Mouse (Mus musculus) forebrain, embryonic 10.5 days (tissue): ENCODE results near the gene Camk2d. TPM values are rescaled to one million over a fixed set of nuclear protein-coding genes. Genes with fewer than 3 reads are reported as not detected.

ENCODE experiments used
- DNase-seq: peaks from one replicate; pipeline ENCODE4 v3.0.0-alpha.2; 2017; ENCODE audit warnings: low spot score; ENCODE audit errors: extremely low spot score
- H3K27ac ChIP-seq: fragments of 300-500 bp; sonication (generic); 2 replicates; pipeline ENCODE4 v1.5.1; 2016; ENCODE audit warnings: mild to moderate bottlenecking
- H3K27me3 ChIP-seq: fragments of 300-500 bp; sonication (generic); 2 replicates; pipeline ENCODE4 v1.6.1; 2016; ENCODE audit warnings: mild to moderate bottlenecking; ENCODE audit not compliant: poor library complexity, severe bottlenecking
- H3K36me3 ChIP-seq: fragments of 300-500 bp; sonication (generic); replicated peaks from 2 replicates; pipeline ENCODE4 v1.6.1; 2016; ENCODE audit warnings: mild to moderate bottlenecking, moderate library complexity
- H3K4me1 ChIP-seq: fragments of 300-500 bp; sonication (generic); 2 replicates; pipeline ENCODE4 v1.6.1; 2016
- H3K4me3 ChIP-seq: fragments of 300-500 bp; sonication (generic); 2 replicates; pipeline ENCODE4 v1.5.1; 2016; ENCODE audit warnings: mild to moderate bottlenecking, moderate library complexity
- H3K9me3 ChIP-seq: fragments of 300-500 bp; sonication (generic); 2 replicates; pipeline ENCODE4 v1.6.1; 2016; ENCODE audit warnings: mild to moderate bottlenecking, moderate library complexity
- WGBS: fragments of 180-500 bp; shearing (Covaris S2); methylation state at CpG from one replicate; pipeline ENCODE4 v1.1.7; 2016; 5-methylcytosine and 5-hydroxymethylcytosine counted together
- polyA plus RNA-seq: library from polyadenylated mRNA; unstranded; fragments of >200 nt; fragmentation: Nextera tagmentation; extraction: Ambion mirVana; gene quantifications from 2 replicates; pipeline ENCODE4 v1.2.1, GENCODE M21; 2016

Gene Camk2d
- polyA plus RNA-seq, 1 experiment from 2014 or later = 10.3 TPM

DNA sequence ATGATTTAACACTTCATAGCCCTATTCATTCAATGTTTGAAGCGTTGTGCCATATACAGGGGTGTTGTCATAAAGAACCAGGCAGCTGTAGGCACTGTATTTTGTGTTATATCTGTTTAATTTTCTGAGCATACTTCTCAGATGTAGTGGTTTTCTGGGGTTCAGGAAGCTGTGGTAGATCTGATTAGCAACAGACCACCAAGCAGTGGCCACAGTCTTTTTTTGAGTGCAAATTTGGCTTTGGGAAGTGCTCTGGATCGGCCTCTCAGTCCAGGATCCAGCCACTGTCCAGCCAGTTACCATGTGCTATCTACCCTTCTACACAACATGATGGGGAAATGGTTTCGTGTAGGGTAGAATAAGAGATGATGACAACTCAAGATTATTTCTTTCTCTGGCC lies 199.8 kb downstream of the Camk2d start:
- Histone ChIP-seq H3K9me3 (no peaks in the 10 kb centered on the region), H3K36me3 (no peaks in the 10 kb centered on the region; the same call in 1 of the 2 replicates), H3K27me3 (no peaks in the 10 kb centered on the region), H3K4me3 (no peak overlapping the region), H3K27ac (no peak overlapping the region), H3K4me1 (no peaks in the 10 kb centered on the region)
- DNase-seq = no peak
- 89% methylated on average over 3 of the region's 3 CpGs for WGBS

DNA sequence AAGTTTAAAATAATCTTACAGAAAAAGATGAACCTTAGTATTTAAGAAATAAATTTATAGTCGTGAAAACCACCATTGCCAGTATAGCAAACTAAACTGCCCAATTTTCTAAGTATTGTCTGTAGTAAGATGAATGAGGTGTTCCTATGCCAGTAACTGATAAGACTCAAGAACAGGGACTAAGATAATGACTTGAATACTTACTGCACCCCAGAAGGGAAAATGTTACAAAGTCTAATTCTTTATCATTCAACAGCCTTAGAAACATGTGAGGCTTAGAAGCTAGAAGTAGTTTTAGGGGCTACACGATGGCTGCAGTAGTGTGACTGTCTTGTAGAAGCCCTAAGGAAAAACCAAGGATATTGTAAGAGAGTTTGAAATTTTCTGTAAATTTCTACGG lies 200.9 kb downstream of the Camk2d start:
- Histone ChIP-seq H3K9me3 (no peaks in the 10 kb centered on the region), H3K4me1 (no peaks in the 10 kb centered on the region), H3K4me3 (no peak overlapping the region), H3K27ac (no peak overlapping the region), H3K27me3 (no peaks in the 10 kb centered on the region), H3K36me3 (no peaks in the 10 kb centered on the region; the same call in 1 of the 2 replicates)
- 88% methylated on average over 3 of the region's 3 CpGs for WGBS
- no peak for DNase-seq

DNA sequence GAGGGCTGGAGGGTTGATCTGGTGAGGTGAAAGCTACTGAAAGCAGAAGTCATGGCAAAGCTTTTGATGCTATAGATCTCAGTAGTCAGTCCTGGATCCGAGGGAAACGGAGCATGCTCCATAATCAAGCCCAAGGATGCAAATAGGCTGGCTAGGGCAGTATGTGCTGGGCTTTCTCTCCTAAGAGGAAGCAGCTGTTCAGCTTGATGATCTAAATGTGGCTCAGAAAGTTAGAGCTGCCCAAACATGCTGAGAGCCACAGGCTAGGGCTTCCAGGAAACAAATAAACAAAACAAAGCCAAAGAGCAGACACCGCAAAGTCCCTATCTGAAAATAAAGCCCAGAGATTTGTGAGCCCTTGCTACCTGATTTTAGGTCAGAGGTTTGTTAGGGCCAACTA lies 201.7 kb downstream of the Camk2d start:
- Histone ChIP-seq H3K4me3 (no peak overlapping the region), H3K27ac (no peak overlapping the region), H3K36me3 (no peaks in the 10 kb centered on the region; the same call in 1 of the 2 replicates), H3K4me1 (no peaks in the 10 kb centered on the region), H3K27me3 (no peaks in the 10 kb centered on the region), H3K9me3 (no peaks in the 10 kb centered on the region)
- 90% methylated on average over 3 of the region's 3 CpGs for WGBS
- no peak for DNase-seq

DNA sequence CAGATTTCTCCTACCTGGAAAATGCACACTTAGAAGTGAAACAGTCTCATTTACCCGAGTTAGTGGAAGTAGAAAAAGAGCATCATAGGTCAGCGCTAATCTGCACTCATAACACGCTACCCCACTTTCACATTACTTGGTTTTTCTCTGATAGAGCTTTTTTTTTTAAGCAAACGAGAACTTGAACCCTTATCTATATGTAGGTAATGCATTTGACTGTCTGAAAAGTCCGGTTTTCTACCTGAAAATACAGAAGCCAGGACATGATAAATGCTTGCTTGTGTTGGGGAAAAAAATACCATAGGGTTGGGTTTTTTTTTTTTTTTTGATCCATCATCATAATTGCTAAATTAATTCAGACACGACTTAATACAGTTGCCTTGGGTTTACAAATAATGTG lies 206.9 kb downstream of the Camk2d start:
- no peaks in the 10 kb centered on the region for H3K27me3 ChIP-seq
- H3K36me3 ChIP-seq = no peaks in the 10 kb centered on the region; the same call in 1 of the 2 replicates
- H3K4me1 ChIP-seq = no peaks in the 10 kb centered on the region
- no peak for DNase-seq
- H3K9me3 ChIP-seq = no peaks in the 10 kb centered on the region
- no peak overlapping the region for H3K27ac ChIP-seq
- H3K4me3 ChIP-seq = no peak overlapping the region
- 91% methylated on average over 6 of the region's 6 CpGs for WGBS

DNA sequence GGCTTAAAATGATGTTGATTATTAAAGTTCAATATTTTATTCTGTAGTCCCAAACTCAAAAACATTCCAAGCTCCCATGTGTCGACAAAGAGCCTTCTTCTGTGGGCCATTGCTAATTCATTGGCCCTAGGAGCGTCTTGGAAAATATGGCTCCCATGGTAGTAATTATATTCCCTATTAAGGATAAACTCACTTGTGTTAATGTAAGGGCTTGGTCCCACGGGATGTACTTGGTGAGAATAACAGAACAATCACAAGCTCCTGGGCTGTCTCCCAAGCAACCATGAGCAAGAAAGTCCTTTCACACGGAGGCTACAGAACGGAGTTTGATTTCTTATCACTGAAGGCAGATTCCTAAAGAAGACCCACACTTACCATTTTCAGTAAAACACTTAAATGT lies 208.9 kb downstream of the Camk2d start:
- no peak for DNase-seq
- Histone ChIP-seq H3K27me3 (no peaks in the 10 kb centered on the region), H3K36me3 (no peaks in the 10 kb centered on the region), H3K4me3 (no peak overlapping the region), H3K9me3 (no peaks in the 10 kb centered on the region), H3K27ac (no peak overlapping the region), H3K4me1 (no peaks in the 10 kb centered on the region)
- 93% methylated on average over 5 of the region's 5 CpGs for WGBS

DNA sequence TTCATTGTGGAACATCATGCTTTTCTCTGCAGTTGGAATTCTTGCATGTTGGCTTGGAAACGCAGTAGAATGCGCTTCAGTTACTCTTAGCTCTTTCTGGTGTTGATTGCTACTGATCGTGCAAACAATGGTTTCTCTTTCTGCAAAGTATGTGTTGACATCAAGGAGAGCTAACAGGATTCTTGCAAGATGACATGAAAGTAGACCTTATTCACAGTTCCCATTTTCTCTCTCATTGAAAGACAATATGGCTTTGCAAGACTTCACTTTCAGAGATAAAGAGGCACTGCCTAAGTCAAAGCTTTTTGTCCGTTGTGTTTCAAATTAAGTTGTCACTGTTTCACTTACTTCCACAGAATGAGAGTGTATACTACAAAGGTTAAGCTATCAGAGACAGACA lies 210.0 kb downstream of the Camk2d start:
- no peaks in the 10 kb centered on the region for H3K36me3 ChIP-seq
- H3K4me1 ChIP-seq = no peaks in the 10 kb centered on the region
- WGBS = 85% methylated on average over 4 of the region's 4 CpGs
- DNase-seq = no peak
- H3K4me3 ChIP-seq = no peak overlapping the region
- no peaks in the 10 kb centered on the region for H3K27me3 ChIP-seq
- no peaks in the 10 kb centered on the region for H3K9me3 ChIP-seq
- no peak overlapping the region for H3K27ac ChIP-seq

DNA sequence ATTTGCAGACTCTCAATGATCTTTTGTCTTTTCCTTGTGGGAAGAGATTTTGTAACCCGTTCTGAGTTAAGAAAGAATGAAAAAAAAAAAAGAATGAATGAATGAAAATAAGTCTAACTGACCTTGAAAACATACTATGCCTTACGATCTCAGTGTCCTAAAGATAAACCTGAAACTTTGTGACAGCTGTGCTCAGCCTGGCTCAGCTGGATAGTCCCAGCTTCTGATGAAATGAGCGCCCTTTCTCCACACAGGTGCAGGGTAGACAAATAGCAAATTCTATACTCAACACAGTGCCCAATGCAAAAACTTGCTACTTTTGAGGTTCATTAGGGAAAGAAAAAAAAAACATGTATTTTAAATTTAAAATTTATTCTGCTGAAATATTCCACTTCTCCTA lies 213.8 kb downstream of the Camk2d start:
- 75% methylated on average over 3 of the region's 3 CpGs for WGBS

DNA sequence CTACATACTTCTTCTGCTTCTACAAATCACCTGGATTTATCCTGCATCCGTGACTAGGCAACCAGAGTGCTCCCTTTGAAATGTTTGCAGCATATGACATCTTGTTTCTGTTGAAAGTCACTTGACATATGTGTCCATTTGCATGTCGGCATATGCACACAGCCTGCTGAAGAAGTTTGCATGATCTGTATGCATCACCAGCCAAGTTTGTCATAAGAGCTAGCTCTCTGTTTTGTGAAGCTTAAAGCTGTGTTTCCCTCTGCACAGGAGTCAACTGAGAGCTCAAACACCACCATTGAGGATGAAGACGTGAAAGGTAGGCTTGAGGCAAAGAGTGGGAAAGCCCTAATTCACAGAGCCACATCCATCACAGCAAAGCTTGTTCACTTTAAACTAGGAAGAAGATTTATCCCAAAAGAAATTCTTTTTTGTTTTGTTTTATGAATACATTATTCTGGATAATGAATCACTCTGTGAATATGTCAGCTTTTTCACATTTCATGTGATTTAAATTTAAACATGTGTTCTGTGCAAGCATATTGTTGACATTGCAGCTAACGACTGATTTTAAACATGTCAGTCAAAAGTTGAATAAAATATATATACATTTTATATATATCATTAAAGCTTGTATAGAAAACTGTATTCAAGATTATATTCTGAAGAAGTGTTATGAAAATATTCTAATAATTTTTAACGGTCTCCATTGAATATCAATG lies 214.4 kb downstream of the Camk2d start:
- H3K36me3 ChIP-seq = no peaks in the 10 kb centered on the region
- H3K27me3 ChIP-seq = no peaks in the 10 kb centered on the region
- H3K9me3 ChIP-seq = no peaks in the 10 kb centered on the region
- no peak overlapping the region for H3K27ac ChIP-seq
- no peaks in the 10 kb centered on the region for H3K4me1 ChIP-seq
- WGBS = 93% methylated on average over 5 of the region's 5 CpGs
- no peak overlapping the region for H3K4me3 ChIP-seq
- DNase-seq = no peak

More for the DNA sequence above, 213.8 kb downstream of the Camk2d start:
- H3K36me3 ChIP-seq = no peaks in the 10 kb centered on the region
- DNase-seq = no peak
- no peaks in the 10 kb centered on the region for H3K9me3 ChIP-seq
- no peak overlapping the region for H3K27ac ChIP-seq
- no peaks in the 10 kb centered on the region for H3K4me1 ChIP-seq
- H3K4me3 ChIP-seq = no peak overlapping the region
- H3K27me3 ChIP-seq = no peaks in the 10 kb centered on the region

DNA sequence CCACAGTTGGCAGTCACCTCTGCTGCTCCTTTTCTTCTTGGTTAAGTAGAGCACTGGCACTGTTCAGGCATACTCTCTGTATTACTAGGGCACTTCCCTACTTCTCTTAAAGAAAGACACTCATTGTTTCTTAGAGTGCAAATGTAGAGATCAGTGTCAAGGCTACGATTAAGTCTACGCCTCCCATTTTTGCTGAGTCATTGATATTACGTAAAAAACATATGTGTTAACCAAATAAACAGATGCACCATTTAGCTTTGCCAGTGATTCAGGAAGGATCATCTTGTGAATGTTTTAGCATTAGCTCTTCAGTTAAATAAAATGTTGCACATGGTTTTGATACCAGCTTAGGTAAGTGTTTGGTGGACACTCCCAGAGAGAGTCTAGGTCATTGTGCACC lies 215.5 kb downstream of the Camk2d start:
- WGBS = 94% methylated on average over 3 of the region's 3 CpGs
- DNase-seq = no peak
- no peaks in the 10 kb centered on the region for H3K36me3 ChIP-seq

DNA sequence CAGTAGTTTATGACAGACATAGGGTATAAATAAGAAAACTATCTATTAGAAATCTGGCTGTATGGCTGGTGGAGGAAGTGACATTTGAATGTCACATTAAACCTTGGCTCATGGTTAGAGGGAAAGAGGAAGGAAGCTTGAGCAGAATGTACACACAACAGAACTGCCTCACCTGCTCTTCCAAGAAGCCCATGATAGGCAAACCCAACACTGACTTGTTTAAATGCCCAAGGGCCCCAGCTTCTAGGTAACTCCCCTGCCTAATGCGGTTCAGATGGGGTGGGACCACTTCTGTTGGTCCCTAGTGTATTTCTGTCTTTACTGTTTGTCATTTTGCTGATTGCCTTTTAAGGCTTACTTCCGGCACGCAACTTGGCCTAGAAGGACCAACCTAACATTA lies 226.3 kb downstream of the Camk2d start:
- Histone ChIP-seq H3K9me3 (no peaks in the 10 kb centered on the region), H3K4me3 (no peak overlapping the region), H3K36me3 (no peaks in the 10 kb centered on the region), H3K27ac (no peak overlapping the region), H3K4me1 (peaks cover 6% of the 10 kb centered on the region; the same call in 1 of the 2 replicates), H3K27me3 (no peaks in the 10 kb centered on the region)
- WGBS = 94% methylated on average over 3 of the region's 3 CpGs
- no peak for DNase-seq

More for the DNA sequence above, 215.5 kb downstream of the Camk2d start:
- no peak overlapping the region for H3K4me3 ChIP-seq
- H3K27ac ChIP-seq = no peak overlapping the region
- H3K4me1 ChIP-seq = no peaks in the 10 kb centered on the region
- H3K27me3 ChIP-seq = no peaks in the 10 kb centered on the region
- H3K9me3 ChIP-seq = no peaks in the 10 kb centered on the region

DNA sequence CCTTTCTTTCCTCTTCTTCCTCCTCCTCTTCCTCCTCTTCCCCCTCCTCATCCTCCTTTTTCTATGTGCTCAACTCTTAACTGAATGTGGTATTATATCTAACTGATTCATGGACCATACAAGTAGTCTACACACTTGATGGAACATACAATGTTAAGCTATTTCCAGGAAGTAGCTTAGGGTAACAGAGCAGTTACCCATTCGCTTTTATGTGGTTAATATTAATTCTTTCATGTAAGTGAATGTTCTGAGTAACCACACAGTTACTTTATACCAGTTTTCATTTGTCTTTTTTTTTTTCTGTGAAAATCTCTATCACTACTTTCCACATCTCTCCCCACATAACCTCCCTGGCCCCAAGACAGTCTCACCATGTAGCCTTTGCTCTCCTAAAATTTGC lies 228.8 kb downstream of the Camk2d start:
- H3K27me3 ChIP-seq = no peaks in the 10 kb centered on the region
- 88% methylated on average over 1 of the region's 1 CpGs for WGBS
- no peaks in the 10 kb centered on the region for H3K36me3 ChIP-seq
- peaks cover 6% of the 10 kb centered on the region; the same call in 1 of the 2 replicates for H3K4me1 ChIP-seq
- H3K9me3 ChIP-seq = no peaks in the 10 kb centered on the region
- H3K4me3 ChIP-seq = no peak overlapping the region
- DNase-seq = no peak
- no peak overlapping the region for H3K27ac ChIP-seq

DNA sequence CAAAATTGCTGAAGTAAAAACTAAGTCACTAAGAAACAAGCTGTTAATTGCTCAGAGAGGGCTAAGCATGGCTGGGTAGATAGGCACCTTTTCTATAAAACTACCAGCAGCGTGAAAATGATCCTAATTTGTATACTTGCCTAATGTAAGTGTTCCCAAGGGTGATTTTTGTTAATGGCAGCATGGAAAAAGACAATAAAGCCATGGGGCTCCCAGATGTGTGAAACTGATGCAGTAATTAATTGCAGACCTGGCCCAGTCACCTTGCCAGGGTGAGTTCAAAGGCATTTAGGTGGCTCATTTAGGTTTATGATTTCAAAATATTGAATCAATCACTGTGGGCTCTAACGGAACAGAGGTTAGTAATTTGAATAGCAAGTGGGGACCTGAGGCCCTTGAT lies 230.1 kb downstream of the Camk2d start:
- H3K4me1 ChIP-seq = peaks cover 6% of the 10 kb centered on the region; the same call in 1 of the 2 replicates
- H3K9me3 ChIP-seq = no peaks in the 10 kb centered on the region
- DNase-seq = no peak
- H3K4me3 ChIP-seq = no peak overlapping the region
- H3K36me3 ChIP-seq = no peaks in the 10 kb centered on the region
- H3K27ac ChIP-seq = no peak overlapping the region
- no peaks in the 10 kb centered on the region for H3K27me3 ChIP-seq
- WGBS = 68% methylated on average over 2 of the region's 2 CpGs

DNA sequence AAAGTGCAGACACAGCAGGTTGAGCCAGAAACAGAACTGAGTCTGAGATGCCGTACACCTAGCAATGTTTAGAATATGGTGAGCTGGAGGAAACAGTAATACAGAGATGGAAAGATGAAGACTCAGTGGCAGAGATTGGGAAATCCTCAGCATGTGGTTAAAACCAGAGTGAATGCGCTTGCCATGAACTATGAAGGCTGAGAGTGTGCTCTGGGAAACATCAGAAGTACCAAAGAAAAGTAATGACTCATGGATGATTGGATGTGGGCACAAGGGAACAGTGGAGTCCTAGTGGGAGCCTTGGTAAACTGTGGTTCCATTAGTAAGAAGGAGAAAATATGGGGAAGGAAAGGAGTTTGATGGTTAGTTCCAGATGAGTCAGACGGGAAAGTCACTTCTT lies 231.8 kb downstream of the Camk2d start:
- Histone ChIP-seq H3K27me3 (no peaks in the 10 kb centered on the region), H3K27ac (no peak overlapping the region), H3K36me3 (no peaks in the 10 kb centered on the region), H3K4me1 (peaks cover 6% of the 10 kb centered on the region; the same call in 1 of the 2 replicates), H3K4me3 (no peak overlapping the region), H3K9me3 (no peaks in the 10 kb centered on the region)
- DNase-seq = no peak
- WGBS = 94% methylated on average over 3 of the region's 3 CpGs
